Mouse (Mus musculus): Measurements from ENCODE around the gene Plekhm2.

DNA sequence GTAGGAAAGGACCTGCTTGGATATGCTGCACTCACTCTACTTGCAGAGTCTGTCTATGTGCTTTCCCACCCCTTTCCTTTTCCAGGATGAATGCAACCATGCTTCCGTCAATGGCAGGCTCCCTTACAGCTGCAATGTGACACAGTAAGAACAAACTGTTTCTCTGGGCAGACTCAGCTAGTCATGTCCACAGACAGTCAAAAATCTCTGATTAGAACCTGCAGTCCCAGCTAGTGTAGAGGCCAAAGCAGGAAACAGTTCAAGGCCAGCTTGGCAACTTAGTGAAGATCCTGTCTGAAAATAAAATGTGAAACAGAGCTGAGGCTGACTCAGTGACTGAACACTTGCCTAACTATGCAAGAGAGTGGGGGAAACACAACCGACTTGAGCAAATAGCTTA, 39.9 kb upstream of the Plekhm2 start:
- no peak for TF ChIP-seq POLR2A (IDR thresholded peaks at IDR 0.05; ENCODE audit: borderline replicate concordance, insufficient read depth, low read length)
- no peak for TF ChIP-seq CTCF (IDR thresholded peaks at IDR 0.05; ENCODE audit: borderline replicate concordance, insufficient read depth, low read depth, low read length)
